In the genomic region with DNA sequence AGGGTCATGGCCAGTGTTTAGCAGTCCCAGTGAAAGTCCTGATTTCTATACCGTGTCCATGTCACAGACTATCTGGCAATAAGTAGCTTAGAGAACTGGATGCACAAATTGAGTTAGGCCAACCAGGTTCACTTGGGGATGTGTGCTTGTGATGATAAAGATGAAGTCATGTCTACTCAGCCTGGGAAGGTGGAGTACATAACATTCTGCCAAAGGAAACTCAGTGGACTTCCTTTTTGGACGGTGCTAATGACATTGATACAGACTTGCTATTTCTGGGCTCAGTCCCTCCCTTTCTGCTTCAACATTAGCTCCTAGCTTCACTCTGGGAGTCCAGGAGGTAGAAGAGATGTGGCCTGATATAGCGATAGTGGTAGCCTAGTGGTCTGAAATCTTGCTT, we compare ENCODE assay signal across 28 mouse cellular contexts.
DNase-seq lines count a peak whose midpoint lies in the region; ATAC-seq lines count a peak whose summit lies in the region.
"Had no signal": no experiment of that assay in that cellular context is flagged by ENCODE, and none has a peak within 500 bp of the region (broad histone marks: within the 10 kb centered on the region; RNA-seq: fewer than 3 reads in every experiment).

No protein-coding gene starts in this region.

- no peak overlapping the region for H3K9ac ChIP-seq in heart, embryonic 12.5 days
- no peak overlapping the region for H3K9ac ChIP-seq in heart, embryonic 15.5 days
- H3K9ac ChIP-seq: embryonic facial prominence, embryonic 13.5 days; forebrain, embryonic 12.5 days; forebrain, embryonic 15.5 days; hindbrain, embryonic 14.5 days had no signal

- no peak overlapping the region for H3K4me2 ChIP-seq in heart, embryonic 12.5 days
- no peak overlapping the region for H3K4me2 ChIP-seq in heart, embryonic 15.5 days
- H3K4me2 ChIP-seq: embryonic facial prominence, embryonic 13.5 days; forebrain, embryonic 12.5 days; forebrain, embryonic 15.5 days; hindbrain, embryonic 14.5 days had no signal

- no peaks in the 10 kb centered on the region for H3K36me3 ChIP-seq in heart, embryonic 12.5 days
- H3K36me3 ChIP-seq in heart, embryonic 15.5 days, result no peaks in the 10 kb centered on the region
- no peaks in the 10 kb centered on the region for H3K36me3 ChIP-seq in heart, embryonic 10.5 days
- H3K36me3 ChIP-seq: embryonic facial prominence, embryonic 10.5 days; embryonic facial prominence, embryonic 13.5 days; forebrain, embryonic 12.5 days; forebrain, embryonic 15.5 days had no signal

- DNase-seq in heart, adult 18-20 months, result peak; percentile 17 to 45
- DNase-seq in heart, embryonic 10.5 days (ENCODE audit: low spot score), result no peak
- DNase-seq in skeletal muscle tissue, adult 2 months (ENCODE audit: low read depth, low spot score), result peak; percentile 29
- no peak for DNase-seq in adrenal gland, postnatal 36 days
- DNase-seq: adrenal gland, adult 2 months; adrenal gland, postnatal 14 days; cerebellum, adult 11-12 months; cerebellum, adult 8-10 months; cerebellum, postnatal 10 days; cerebellum, postnatal 36 days; embryo, embryonic 11 days; gastrocnemius, postnatal 10 days; gastrocnemius, postnatal 36 days; kidney, adult 18-20 months; kidney, adult 9 months had no signal

- WGBS in heart, embryonic 12.5 days, result 72% methylated on average over 3 of the region's 3 CpGs
- 58% methylated on average over 3 of the region's 3 CpGs for WGBS in heart, embryonic 15.5 days
- 81% methylated on average over 3 of the region's 3 CpGs for WGBS in heart, embryonic 10.5 days

- no peak overlapping the region for H3K27ac ChIP-seq in heart, embryonic 12.5 days (ENCODE audit: poor library complexity, severe bottlenecking)
- H3K27ac ChIP-seq in heart, embryonic 15.5 days, result no peak overlapping the region
- no peak overlapping the region for H3K27ac ChIP-seq in heart, embryonic 10.5 days
- H3K27ac ChIP-seq: embryonic facial prominence, embryonic 10.5 days; embryonic facial prominence, embryonic 13.5 days; forebrain, embryonic 12.5 days; forebrain, embryonic 15.5 days; heart, adult 2 months; hindbrain, embryonic 14.5 days; hindbrain, postnatal 0 days had no signal

- no peaks in the 10 kb centered on the region for H3K27me3 ChIP-seq in heart, embryonic 12.5 days (replicated peaks)
- no peaks in the 10 kb centered on the region for H3K27me3 ChIP-seq in heart, embryonic 15.5 days
- H3K27me3 ChIP-seq in heart, embryonic 10.5 days (ENCODE audit: insufficient read depth, poor library complexity, severe bottlenecking), result no peaks in the 10 kb centered on the region
- H3K27me3 ChIP-seq: embryonic facial prominence, embryonic 13.5 days; forebrain, embryonic 12.5 days; forebrain, embryonic 15.5 days had no signal

- no peaks in the 10 kb centered on the region for H3K4me1 ChIP-seq in heart, embryonic 12.5 days (replicated peaks)
- no peaks in the 10 kb centered on the region for H3K4me1 ChIP-seq in heart, embryonic 15.5 days (replicated peaks)
- H3K4me1 ChIP-seq in heart, embryonic 10.5 days, result no peaks in the 10 kb centered on the region
- H3K4me1 ChIP-seq: embryonic facial prominence, embryonic 10.5 days; embryonic facial prominence, embryonic 13.5 days; forebrain, embryonic 12.5 days; forebrain, embryonic 15.5 days had no signal

- ATAC-seq in heart, embryonic 12.5 days (ENCODE audit: insufficient number of reproducible peaks, low FRiP score), result no peak
- ATAC-seq in heart, embryonic 15.5 days (replicated peaks; ENCODE audit: insufficient number of reproducible peaks, insufficient read depth, low FRiP score, low read depth), result peak; percentile 31; the same call in 1 of the 2 replicates
- ATAC-seq: CD4-positive, CD25-positive, alpha-beta regulatory T cell, adult 4 months; forebrain, embryonic 15.5 days; hindbrain, postnatal 0 days; inflammation-experienced regulatory T-cells, adult 6 months; intestine, embryonic 16.5 days had no signal

- no peak overlapping the region for H3K4me3 ChIP-seq in heart, embryonic 12.5 days
- no peak overlapping the region for H3K4me3 ChIP-seq in heart, embryonic 15.5 days
- no peak overlapping the region for H3K4me3 ChIP-seq in heart, embryonic 10.5 days
- H3K4me3 ChIP-seq: embryonic facial prominence, embryonic 10.5 days; embryonic facial prominence, embryonic 13.5 days; erythroblast, embryonic 14.5 days; forebrain, embryonic 12.5 days; forebrain, embryonic 15.5 days; heart, adult 2 months had no signal

- H3K9me3 ChIP-seq in heart, embryonic 12.5 days (replicated peaks), result no peaks in the 10 kb centered on the region
- H3K9me3 ChIP-seq in heart, embryonic 15.5 days (replicated peaks), result no peaks in the 10 kb centered on the region
- H3K9me3 ChIP-seq in heart, embryonic 10.5 days, result no peaks in the 10 kb centered on the region
- H3K9me3 ChIP-seq: embryonic facial prominence, embryonic 10.5 days; embryonic facial prominence, embryonic 13.5 days; forebrain, embryonic 12.5 days; forebrain, embryonic 15.5 days had no signal

Comparison
In these comparisons a context has a peak if more than half of its experiments do, and no peak if none do; other contexts are left out.
1. DNase-seq: peak in heart, adult 18-20 months (2 of 2) and skeletal muscle tissue, adult 2 months (single experiment); none in heart, embryonic 10.5 days (single experiment) and adrenal gland, postnatal 36 days (0 of 2).